Mouse (Mus musculus) yolk sac, embryonic 10.5 days (tissue): Measurements from ENCODE around the gene Nol10.
A peak's percentile ranks its signal among the peaks of the same experiment; 100 is the strongest.
"Not testable (repeated sequence)": the region's sequence is repeated elsewhere in the genome, so short reads cannot be mapped to it uniquely, and the experiment has no call there.

ENCODE experiments used
- DNase-seq: peaks from one replicate; pipeline ENCODE4 v3.0.0-alpha.2; 2017; ENCODE audit warnings: low spot score

Gene Nol10

DNA sequence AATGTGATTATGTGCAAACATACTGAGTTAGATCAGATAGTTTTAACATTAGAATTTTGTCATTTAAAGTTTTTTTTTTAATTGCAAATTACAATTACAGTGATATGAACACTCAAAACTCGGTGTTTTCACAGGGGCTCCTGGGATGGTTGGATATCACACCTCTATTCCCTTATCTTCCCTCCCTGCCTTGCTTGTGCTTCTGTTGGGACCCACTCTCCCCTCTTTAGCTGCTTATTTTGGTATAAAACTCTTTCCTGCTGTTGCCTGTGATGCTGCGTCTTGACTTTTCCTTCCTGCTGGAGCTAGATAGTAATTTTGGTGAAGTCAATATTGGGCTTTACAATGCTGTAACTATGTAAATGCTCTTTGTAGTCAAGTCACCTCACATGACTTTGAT is 63.0 kb downstream of the Nol10 start:
- DNase-seq = no peak

DNA sequence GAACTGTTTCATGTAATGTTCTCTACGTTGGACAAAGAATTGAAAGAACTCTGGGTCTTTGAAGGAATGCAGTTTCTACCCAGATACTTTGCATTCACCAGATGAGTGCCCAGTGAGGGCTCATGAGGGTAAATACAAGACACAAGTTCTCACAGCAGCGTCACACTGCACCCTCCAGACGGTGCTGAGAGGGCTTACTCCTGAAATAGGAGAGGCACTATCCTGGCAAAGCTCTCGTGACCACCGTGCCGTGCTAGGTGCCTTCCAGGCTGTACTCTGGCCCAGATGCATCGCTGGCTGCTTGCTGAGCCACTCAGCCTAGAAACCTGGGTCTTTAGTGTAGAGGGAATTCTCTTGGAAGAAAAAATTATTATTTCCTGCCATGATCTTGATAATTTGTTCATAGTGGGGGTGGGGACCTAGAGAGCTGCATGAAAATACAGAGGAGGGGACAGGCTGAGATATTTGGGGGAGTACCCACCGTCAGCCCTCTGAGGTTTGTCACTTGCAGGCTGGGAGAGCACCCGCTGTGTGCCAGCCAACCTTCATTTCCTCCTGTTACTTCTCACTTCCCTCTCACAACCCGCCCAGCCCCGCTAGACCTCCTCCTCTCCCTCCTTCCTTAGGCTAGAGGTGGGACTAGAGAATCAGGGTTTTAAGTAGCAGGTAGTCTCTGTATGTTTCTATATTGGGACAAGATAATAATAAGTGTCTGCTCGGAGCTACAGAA is 63.7 kb downstream of the Nol10 start:
- no peak for DNase-seq

DNA sequence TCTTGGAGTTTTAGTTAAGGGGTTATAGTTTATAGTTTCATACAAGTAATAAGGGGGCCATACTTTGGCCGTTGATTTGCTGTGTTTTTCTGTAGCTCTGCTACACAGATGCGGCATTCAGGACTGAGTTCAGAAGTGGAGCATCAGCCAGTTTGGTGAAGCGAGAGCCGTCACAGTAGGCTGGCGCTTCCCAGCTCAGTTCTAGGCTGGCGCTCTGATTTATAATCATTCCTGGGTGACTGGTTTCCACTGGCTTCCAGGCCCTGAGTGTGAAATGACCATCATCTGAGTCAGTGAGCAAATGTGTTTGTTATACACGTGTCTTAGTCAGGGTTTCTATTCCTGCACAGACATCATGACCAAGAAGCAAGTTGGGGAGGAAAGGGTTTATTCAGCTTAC is 66.5 kb downstream of the Nol10 start:
- no peak for DNase-seq

DNA sequence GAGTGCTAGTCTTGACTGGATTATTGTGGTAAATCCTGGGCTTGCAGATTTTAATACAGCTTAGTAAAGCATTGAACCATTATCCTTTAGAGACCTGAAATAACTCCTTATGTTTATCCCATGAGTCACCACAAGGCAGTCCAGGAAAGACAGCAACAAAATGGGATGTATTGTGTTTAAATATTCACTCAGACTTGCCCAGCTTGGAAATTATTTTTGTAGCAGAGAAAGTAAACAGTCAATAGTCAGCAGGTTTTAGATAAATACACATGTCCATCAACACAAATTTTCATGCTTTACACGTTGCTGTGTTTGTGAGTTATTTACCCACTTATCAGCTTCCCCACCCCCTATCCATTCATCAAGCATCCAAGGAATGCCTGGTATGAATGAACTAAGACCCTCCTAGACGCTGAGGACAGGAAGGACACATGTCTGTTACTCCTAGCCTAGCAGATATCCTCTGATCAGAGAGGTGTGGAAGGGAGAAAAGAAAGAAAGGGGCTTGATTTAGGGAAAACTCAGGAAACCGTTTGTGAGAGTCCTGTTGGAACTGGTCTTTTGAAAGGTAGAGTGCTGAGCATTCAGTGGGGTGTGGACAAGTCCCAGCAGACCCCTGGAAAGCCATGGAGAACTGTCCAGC is 72.0 kb downstream of the Nol10 start:
- peak; percentile 39 for DNase-seq

DNA sequence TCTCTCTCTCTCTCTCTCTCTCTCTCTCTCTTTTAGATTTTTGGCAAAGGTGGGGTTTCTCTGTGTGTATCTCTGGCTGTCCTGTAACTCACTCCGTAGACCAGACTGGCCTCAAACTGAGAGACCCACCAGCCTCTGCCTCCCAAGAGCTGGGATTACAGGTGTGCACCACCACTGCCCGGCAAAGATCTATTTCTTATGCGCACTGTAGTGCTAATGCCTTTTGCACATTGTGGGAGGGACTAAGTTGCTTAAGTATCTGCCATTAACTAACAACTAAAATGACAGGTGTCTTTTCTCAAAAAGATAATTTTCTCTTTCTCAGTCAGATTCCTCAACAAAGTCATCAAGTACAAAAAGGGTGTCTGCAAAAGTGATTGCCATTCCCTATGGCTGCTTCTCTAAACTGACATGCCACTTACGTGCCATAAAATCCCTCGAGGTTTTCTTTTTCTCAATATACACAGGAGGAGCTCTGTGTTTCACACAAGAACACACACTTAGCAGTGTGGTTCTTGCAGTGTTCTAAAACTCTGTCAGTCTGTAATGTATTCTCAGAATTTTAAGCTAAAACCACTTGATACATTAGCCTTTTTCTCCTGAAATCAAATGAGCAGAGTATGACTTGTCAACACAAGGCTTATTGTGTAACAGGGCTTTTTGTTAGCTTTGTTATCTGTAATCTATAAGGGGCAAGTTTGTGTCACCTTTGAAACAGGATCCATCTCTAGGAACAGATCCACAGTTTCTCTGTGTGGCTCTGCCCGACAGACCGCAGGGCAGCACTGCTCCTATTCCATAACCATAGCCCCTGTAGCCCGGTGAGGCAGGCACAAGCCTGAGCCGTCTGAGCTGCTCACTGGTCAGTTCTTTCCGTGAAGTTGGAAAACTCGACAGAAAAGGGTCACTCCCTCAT is 77.3 kb downstream of the Nol10 start:
- no peak for DNase-seq

DNA sequence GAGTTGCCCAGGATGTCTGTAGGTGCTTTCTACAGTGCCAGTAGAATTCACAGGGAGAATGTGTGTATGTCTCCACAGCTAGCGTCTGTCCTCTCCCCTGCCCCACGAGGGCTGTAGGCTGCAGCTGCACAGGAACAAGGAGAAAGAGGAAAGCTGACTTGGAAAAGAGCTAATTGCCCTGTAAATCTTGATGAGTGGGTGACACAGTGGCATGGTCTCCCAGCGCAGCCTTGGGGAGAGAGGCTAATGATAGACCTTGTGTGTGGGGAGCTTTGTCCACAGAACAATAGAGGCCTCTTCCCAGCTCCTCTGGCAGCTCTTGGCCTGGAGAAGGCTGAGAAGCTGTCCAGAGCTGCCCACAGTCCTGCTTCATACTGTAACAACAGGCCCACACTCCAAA is 78.5 kb downstream of the Nol10 start:
- DNase-seq = no peak

DNA sequence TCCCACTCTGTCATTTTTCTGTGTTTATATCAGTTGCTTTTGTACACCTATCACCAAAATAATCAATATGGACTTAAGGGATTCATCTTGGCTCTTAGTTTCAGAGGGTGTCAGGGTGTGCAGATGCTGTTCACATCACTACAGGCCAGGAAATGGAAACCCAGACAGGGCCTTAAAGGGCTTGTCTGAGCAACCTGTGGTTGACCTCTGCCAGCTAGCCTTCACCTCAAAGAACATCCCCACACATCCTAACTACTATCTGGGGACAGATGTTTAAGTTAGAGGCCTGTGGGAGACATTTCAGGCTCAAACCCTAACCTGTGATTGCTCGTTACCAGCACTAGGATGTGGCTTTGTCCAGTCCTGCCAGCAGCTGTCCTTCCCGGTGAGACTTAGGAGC is 82.3 kb downstream of the Nol10 start:
- DNase-seq = no peak

DNA sequence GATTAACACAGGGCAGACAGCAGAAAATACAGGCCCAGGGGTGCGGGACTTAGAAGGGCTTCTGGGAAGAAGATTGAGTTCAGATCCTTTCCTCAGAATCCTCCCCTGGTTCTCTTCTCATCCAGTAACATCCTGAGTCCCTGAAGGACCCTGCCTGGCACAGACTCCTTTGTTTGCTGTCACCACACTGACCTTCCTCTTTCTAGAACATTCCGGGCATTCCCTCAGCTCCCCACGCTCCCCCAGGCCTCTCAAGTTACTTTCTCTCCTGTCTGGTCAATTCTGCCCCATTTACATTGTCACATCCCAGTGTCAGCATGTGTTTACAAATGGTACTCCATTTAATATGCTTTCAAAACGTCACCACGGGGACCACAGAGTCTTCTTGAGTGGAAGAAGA is 82.9 kb downstream of the Nol10 start:
- no peak for DNase-seq

DNA sequence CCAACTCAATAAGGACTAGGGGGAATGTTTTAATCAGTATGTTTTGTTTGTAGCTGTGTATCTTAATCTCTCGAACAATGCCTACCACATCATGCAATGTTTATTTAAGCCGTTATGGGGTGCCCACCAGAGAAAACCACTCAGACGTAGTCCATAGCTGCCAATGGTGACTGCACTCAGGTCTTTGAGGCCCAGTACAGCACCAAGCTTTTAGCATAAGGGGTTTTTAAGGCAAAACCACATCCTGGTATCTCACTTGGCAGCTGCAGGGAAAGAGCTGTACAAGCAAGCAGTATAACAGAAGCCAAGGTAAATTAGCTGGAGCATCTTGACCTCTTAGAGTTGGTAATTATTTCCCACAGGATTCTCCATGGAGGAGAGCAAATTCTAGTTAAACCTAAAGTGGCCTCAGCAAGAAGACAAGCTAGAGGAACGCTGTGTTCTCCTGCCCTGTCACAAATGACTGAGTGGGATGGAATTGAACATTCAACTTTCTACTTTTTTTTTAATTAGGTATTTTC is 83.6 kb downstream of the Nol10 start:
- no peak for DNase-seq

DNA sequence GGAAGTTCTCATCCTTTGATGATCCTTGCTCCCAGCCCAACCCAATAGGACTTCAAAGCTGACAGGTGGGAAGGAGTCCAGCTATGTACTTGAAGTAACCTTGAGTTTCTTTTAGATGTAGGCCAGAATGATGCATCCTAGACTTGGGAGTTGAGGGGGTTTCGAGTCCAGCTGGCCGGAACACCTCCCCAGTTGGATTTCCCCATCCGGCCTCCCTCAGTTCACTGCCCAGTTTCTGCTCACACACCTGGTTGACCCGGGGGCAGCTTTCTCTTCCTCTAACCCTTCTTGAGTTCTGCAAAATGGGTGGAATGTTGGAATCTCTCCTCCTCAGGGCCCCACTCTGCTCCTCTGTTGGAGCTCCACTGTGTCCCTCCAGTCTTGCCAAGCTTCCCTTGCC is 85.5 kb downstream of the Nol10 start:
- DNase-seq = no peak

DNA sequence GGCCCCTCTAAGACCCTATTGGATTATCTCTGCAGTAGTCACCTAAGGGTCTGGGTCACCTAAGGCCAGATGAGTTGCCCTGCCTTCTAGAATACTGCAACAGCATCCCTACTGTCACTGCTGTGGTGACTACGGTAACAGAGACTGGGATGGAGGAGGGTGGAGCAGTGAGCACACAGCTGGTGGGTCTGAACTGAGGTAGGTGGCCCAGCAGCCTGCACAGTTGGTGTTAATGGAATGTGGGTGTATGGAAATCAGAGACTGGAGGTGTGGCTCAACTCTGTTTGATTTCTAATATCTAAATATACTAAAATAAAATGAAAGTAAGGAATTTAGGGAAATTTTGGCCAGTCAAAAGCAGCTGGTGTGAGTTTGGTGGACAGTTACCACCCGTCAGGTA is 88.2 kb downstream of the Nol10 start:
- DNase-seq = no peak

DNA sequence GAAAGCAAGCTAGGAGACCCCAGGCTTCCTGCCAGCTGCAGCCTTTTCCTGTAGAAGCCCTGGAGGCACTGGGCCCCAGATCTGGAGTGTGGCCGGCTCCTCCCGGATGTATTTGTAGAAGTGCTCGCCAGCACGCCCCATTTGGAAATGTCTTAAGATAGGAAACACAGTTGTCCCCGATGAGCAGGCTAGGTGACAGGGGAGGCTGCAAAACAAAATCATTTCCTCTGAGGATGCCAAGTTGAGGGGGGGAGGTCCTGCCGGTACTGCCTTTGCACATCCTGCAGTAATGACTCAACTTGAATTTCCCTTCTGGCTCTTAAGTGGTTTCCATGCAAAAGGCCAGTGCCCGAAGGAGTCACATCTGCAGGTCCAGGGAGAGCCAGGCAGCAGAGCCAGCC is 92.0 kb downstream of the Nol10 start:
- DNase-seq = no peak

DNA sequence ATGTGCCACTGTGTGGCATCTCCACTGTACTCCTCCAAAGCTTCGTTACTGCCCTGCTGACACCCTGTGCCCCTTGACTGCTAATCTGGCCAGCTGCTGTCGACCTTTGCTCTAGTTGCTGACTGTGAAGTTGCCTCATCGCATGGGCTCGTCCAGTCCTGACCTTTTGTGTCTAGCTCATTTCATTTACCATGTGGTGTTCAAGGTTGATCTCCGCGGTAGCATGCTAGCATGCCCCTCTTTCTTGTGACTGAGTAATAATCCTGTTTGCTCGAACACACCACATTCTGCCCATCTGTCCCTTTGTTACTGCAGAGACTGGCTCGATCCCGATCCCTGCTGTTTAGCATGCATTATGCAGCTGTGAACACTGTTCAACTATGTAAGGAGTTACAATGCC is 93.2 kb downstream of the Nol10 start:
- peak; percentile 79 for DNase-seq

DNA sequence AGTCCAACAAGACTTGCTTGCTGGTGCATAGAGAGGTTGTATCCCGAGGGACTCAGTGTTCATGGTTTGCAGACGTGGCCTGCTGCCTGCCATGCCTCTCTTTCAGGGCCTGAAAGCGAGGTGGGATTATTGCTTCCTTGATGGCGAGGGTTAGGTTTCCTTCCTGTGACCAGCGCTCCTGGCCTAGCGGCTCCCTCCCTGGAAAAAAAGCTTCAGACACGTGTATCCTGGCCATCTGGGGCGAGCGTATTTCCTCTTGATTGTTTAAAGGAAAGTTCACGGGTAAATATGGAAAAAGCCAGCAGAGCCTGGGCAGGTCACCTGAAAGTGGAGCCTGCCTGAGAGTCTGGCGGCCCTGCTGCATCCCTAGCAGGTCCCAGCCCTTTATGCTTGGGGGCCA is 96.1 kb downstream of the Nol10 start:
- DNase-seq = no peak

DNA sequence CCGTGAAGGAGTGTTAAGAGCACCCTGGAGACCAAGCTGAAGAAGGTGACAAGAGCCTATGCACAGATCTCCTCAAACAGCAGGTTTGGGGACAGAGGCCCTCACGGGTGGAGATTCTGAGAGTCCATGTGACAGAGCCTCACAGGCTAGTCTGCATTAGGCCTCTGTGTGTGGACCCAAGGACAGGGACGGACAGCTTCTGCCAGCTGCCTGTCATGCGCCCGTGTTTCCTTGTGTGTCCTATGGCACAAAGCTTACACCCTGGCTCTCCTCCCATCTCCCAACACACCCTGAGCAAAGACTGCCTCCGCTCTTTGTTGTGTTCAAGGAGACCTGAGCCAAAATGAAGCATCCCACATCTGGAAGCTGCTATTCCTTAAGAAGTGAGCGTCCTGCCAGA is 97.0 kb downstream of the Nol10 start:
- DNase-seq = no peak

DNA sequence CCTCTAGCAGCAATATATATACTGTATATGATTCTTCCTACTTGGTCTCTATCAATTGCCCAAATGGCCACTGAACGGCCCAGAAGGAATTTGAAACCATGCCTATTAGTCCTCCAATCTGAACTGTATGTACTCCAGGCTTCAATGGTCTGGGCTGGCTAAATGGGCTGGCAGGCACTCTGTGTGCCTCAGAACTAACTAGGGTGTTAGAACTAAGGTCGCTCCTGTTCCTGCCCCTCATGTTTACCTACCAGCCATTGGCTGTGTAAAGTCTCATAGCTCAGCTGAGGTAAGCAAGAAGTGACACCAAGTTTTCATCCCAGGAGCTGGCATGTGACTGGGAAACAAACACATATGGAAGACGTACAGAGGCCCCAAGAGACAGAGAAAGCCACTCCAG is 100.5 kb downstream of the Nol10 start:
- DNase-seq = peak; percentile 66

DNA sequence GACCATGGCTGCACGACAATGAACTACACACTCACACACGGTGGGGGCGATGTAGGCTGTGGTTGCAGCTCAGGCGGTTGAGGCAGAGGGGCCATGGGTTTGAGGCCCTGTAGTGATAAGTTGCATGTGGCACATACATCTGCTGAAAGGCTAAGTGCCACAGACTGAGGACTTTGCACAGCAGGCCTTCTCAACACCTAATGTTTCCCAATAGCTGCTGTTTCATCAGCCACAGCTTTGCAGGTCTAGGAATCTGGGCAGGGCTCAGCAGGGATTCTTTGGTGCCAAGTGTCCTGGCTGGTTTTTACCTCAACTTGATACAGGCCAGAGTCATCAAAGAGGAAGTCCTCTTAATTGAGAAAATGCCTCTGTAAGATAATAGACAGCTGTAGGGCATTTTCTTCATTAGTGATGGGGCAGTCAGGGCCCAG is 101.4 kb downstream of the Nol10 start:
- DNase-seq = no peak

DNA sequence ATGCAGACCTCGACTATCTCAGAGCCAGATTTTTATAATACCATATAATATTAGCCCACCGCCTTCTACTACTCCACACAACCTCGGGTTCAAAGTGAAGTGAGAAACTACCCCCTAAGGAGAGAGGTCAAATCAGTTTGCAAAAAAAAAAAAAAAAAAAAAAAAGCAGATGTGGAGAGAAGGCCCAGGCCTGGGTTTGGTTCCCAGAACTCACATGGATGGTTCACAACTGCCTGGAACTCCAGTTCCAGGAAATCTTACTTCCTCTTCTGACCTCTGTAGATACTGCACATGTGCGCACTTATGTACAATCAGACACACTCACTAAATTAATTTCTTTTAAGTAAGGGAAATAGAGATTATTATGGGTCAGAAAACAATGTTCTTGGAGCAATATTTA is 102.2 kb downstream of the Nol10 start:
- no peak for DNase-seq

DNA sequence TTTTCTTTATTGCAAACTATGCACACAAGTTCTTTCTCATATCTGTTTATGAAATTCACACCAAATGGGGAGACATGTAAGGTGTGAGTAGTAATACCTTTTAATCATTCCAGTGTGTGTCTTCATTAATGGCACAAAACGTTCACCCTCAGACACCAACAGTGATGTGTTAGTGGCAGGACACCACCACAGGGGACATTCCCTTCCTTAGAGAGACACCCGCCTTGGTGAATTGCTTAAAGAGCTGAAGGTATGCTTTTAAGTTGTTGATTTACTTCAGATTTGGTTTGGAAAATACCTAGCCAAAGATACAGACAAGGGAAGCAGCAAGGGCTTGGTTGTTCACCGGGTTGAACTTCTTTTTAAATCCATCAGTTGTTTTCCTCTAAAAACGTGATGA is 102.7 kb downstream of the Nol10 start:
- DNase-seq = no peak

DNA sequence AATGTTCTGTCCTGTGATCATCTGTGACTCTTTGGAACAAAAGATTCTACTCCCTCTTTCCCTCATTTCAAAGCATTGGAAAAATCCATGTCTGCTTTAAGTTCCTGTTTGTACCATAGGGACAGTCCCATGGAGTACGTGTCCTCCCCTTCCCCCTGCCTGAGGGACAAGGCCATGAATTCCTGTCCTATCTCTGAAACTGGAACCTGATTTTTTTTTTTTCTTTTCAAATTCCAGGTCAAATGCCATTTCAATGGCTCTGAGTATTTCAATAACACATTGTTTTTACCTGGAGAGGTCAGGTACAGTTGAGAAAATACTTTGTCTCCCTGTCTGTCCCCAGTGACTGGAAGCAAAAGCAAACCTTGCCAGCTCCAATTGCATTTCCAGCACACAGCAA is 104.0 kb downstream of the Nol10 start:
- DNase-seq = no peak

DNA sequence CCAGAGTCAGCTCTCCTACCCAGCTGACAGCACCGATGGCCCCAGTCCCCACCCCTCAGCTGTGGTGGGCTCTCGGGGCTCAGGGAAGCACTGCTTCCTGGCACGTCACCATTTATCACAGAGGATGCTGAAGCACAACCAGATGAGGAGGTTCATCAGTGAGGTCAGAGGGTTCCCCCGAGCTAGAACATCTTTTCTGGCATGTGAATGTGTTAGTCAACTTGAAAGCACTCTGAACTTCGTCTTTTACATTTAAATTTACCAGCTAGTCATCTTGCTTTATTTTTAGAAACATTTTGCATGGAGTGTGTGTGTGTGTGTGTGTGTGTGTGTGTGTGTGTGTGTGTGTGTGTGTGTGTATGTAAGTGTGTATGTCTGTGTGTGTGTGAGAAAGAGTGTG is 105.7 kb downstream of the Nol10 start:
- no peak for DNase-seq

DNA sequence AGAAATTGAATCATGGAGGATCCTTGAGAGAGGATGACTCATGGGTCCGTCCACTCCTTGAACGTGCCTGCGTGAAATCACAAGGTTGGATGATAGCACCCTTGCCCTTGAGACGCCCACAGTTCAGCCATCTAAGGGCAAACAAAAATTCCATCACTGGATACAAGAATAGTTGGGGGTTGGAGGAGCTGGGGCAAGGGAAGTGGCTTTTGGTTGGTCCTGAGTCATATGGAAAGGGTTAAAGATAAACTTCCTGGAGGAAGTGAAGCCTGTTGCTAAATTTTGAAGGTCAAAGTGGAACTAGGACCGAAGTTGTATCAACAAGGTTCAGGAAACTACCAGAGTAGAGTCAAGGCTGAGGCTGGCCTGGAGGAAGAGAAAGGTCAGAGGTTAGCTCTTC is 106.8 kb downstream of the Nol10 start:
- peak; percentile 54 for DNase-seq

DNA sequence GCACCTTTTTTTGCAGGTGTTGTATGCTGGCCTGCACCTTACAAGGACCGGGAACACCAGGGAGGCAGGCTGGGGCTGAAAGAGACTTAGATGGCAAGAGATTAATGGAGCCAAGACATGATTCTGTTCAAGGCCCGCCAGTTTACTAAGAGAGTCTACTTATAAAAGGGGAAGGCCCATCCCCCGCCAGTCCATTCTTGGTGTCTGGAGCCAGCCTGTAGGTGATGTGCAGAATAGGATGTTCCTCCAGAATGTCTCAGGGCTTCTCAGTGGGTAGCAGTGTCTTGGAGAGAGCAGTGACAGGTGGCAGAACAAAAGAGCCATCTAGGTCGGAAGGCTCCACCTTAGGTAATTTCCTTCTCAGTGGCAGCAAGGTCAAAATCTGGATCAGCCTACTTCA is 111.0 kb downstream of the Nol10 start:
- not testable (repeated sequence) for DNase-seq
